10 mouse cellular contexts compared by ENCODE assay signal in the genomic region with DNA sequence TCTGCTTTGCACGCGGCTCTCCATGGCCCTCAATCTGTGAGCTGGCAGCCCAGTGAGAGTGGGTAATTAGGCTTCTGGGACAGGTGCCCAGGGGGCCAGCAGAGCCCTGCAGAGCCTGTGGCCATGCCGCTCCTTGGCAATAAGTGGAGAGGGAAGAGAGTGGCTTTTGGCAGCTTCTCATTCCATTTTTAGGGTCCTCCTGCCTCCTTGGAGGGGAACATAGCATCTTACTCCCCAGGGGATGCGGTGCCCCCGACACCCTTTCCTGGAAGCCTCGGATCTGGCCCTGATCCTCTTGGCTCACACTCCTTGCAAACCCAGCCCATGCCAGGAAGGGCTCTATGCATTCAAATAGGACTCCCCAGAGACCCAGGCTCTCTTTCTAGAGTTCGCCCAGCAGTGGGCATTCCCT.
DNase-seq lines count a peak whose midpoint lies in the region; ATAC-seq lines count a peak whose summit lies in the region.
"Had no signal": no experiment of that assay in that cellular context is flagged by ENCODE, and none has a peak within 500 bp of the region (broad histone marks: within the 10 kb centered on the region; RNA-seq: fewer than 3 reads in every experiment).

No protein-coding gene starts in this region.

- no peak overlapping the region for H3K9ac ChIP-seq in forebrain, embryonic 13.5 days
- H3K9ac ChIP-seq in midbrain, embryonic 16.5 days (ENCODE audit: low read depth, low read length) = no peak overlapping the region

- ATAC-seq in forebrain, embryonic 13.5 days = peak; percentile 73
- peak; percentile 52 for ATAC-seq in midbrain, embryonic 16.5 days
- ATAC-seq in activated CD4-positive, CD25-positive, alpha-beta regulatory T cell, adult 4 months = no peak

- WGBS in forebrain, embryonic 13.5 days = 57% methylated on average over 7 of the region's 7 CpGs
- WGBS in midbrain, embryonic 16.5 days = 63% methylated on average over 7 of the region's 7 CpGs

- no peaks in the 10 kb centered on the region for H3K27me3 ChIP-seq in forebrain, embryonic 13.5 days
- H3K27me3 ChIP-seq in midbrain, embryonic 16.5 days (ENCODE audit: control insufficient read depth, insufficient read depth, low read depth, low read length) = no peaks in the 10 kb centered on the region

- H3K9me3 ChIP-seq in forebrain, embryonic 13.5 days (replicated peaks) = no peaks in the 10 kb centered on the region
- no peaks in the 10 kb centered on the region for H3K9me3 ChIP-seq in midbrain, embryonic 16.5 days (replicated peaks; ENCODE audit: control insufficient read depth, low read length, poor library complexity, severe bottlenecking)
- H3K9me3 ChIP-seq: limb, embryonic 10.5 days had no signal

- H3K36me3 ChIP-seq in forebrain, embryonic 13.5 days (ENCODE audit: poor library complexity, severe bottlenecking) = 0 out of 2 replicates have a peak, but pooled peaks cover 6% of the 10 kb centered on the region
- 0 out of 2 replicates have a peak, but pooled peaks cover 2% of the 10 kb centered on the region for H3K36me3 ChIP-seq in midbrain, embryonic 16.5 days (ENCODE audit: control insufficient read depth, insufficient read depth, low read length)

- peak; percentile 34 to 45 for DNase-seq in left cerebral cortex, postnatal 14 days (ENCODE audit: low spot score in 2 of 2)
- no peak for DNase-seq in left cerebral cortex, postnatal 25 days (ENCODE audit: low spot score in 2 of 2)
- DNase-seq in cerebellum, adult 18-20 months = peak; percentile 66 to 71
- no peak for DNase-seq in thymus, postnatal 25 days
- DNase-seq: heart, adult 2 months; kidney, postnatal 10 days had no signal

- peak overlapping the region; percentile 40; the same call in 1 of the 2 replicates for H3K27ac ChIP-seq in forebrain, embryonic 13.5 days
- H3K27ac ChIP-seq in midbrain, embryonic 16.5 days (ENCODE audit: low read length) = peak overlapping the region; percentile 7
- H3K27ac ChIP-seq: heart, adult 2 months; limb, embryonic 10.5 days had no signal

- H3K4me1 ChIP-seq in forebrain, embryonic 13.5 days = peaks cover 49% of the 10 kb centered on the region
- peaks cover 14% of the 10 kb centered on the region for H3K4me1 ChIP-seq in midbrain, embryonic 16.5 days (ENCODE audit: control insufficient read depth, insufficient read depth, low read length)

- H3K4me2 ChIP-seq in forebrain, embryonic 13.5 days = no peak overlapping the region
- no peak overlapping the region for H3K4me2 ChIP-seq in midbrain, embryonic 16.5 days (ENCODE audit: low read length)

- H3K4me3 ChIP-seq in forebrain, embryonic 13.5 days = no peak overlapping the region
- H3K4me3 ChIP-seq in midbrain, embryonic 16.5 days (ENCODE audit: low read depth, low read length) = no peak overlapping the region
- H3K4me3 ChIP-seq: heart, adult 2 months; limb, embryonic 10.5 days had no signal

- intact Hi-C loops in left cerebral cortex, postnatal 14 days (cut with DNase I) = no loop called here
- intact Hi-C loops in left cerebral cortex, postnatal 25 days (cut with DNase I) = no loop called here

Comparison
In these comparisons a context has a peak if more than half of its experiments do, and no peak if none do; other contexts are left out.
1. DNase-seq: peak in left cerebral cortex, postnatal 14 days (2 of 2) and cerebellum, adult 18-20 months (2 of 2); none in left cerebral cortex, postnatal 25 days (0 of 2) and thymus, postnatal 25 days (single experiment).